In the genomic region with DNA sequence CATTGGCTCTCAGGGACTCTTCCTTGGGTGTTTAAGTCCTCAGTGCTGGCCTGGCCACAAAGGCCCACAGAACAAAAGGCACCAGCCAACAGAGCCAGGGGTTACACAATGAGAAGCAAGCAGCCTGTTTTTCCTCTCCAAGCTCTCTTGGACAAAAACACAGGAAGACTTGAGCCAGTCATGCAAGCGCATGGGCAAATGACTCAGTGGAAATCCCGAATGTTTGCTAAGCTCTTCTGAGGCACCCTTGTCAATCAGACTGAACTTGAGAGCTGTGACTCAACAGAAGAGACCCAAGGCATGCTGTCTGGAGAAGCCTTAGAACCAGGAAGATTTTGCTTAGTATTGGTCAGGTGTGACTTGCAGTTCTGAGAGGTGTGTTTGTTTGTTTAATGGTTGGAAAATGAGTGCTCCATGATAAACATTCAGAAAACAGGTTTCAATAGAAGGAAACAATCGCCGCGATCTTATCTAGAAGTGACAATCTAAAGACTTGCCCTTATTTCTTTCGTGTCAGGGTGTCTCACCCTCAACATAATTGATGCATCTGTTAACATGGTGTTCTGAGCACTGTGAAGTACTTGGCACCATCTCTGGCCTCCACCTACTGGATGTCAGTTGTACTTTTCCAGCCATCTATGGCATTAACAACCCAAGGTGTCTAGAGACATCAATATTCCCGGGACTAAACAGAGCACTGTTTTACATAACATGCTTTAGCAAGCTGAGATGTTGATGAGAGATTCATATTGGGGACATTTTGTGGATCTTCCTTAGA, we compare ENCODE assay signal across 16 mouse cellular contexts.
DNase-seq lines count a peak whose midpoint lies in the region; ATAC-seq and TF ChIP-seq lines count a peak whose summit lies in the region.
"Had no signal": no experiment of that assay in that cellular context is flagged by ENCODE, and none has a peak within 500 bp of the region (broad histone marks: within the 10 kb centered on the region; RNA-seq: fewer than 3 reads in every experiment).

No protein-coding gene starts in this region.

- H3K4me2 ChIP-seq in embryonic facial prominence, embryonic 14.5 days (ENCODE audit: low read depth, low read length): no peak overlapping the region
- H3K4me2 ChIP-seq in lung, embryonic 16.5 days (ENCODE audit: low read depth, low read length): no peak overlapping the region
- H3K4me2 ChIP-seq: forebrain, embryonic 15.5 days; midbrain, embryonic 15.5 days; neural tube, embryonic 12.5 days had no signal

- no peaks in the 10 kb centered on the region for H3K9me3 ChIP-seq in embryonic facial prominence, embryonic 14.5 days (ENCODE audit: control insufficient read depth, low read length)
- H3K9me3 ChIP-seq in embryonic facial prominence, embryonic 10.5 days: no peaks in the 10 kb centered on the region
- no peaks in the 10 kb centered on the region for H3K9me3 ChIP-seq in lung, embryonic 16.5 days (ENCODE audit: control insufficient read depth, low read length)
- no peaks in the 10 kb centered on the region for H3K9me3 ChIP-seq in limb, embryonic 10.5 days (replicated peaks)
- H3K9me3 ChIP-seq: forebrain, embryonic 15.5 days; midbrain, embryonic 15.5 days; neural tube, embryonic 12.5 days had no signal

- no peak overlapping the region for H3K9ac ChIP-seq in embryonic facial prominence, embryonic 14.5 days (ENCODE audit: low read depth, low read length)
- H3K9ac ChIP-seq in lung, embryonic 16.5 days (ENCODE audit: low read length): no peak overlapping the region
- H3K9ac ChIP-seq: forebrain, embryonic 15.5 days; liver, postnatal 0 days; midbrain, embryonic 15.5 days; neural tube, embryonic 12.5 days had no signal

- peak; percentile 19 for DNase-seq in embryonic facial prominence, embryonic 14.5 days (ENCODE audit: low spot score)
- DNase-seq in embryonic facial prominence, embryonic 10.5 days (ENCODE audit: low spot score): no peak
- peak; percentile 71 for DNase-seq in 3134 (ENCODE audit: extremely low read depth, insufficient read length, low spot score)
- DNase-seq in spleen, adult 12 weeks (ENCODE audit: low spot score): no peak
- DNase-seq in limb, embryonic 10.5 days (ENCODE audit: low spot score): no peak
- DNase-seq in left cerebral cortex, adult 8-10 months (ENCODE audit: low spot score in 2 of 2): no peak
- DNase-seq: adrenal gland, postnatal 25 days; cerebellum, adult 9-10 months; heart, postnatal 14 days; liver, postnatal 0 days had no signal

- ATAC-seq in embryonic facial prominence, embryonic 14.5 days (ENCODE audit: low read depth): no peak
- peak; percentile 65 for ATAC-seq in lung, embryonic 16.5 days (ENCODE audit: low read depth)
- ATAC-seq: forebrain, embryonic 15.5 days; hindbrain, postnatal 0 days; liver, postnatal 0 days; midbrain, embryonic 15.5 days had no signal

- H3K4me3 ChIP-seq in embryonic facial prominence, embryonic 14.5 days (ENCODE audit: low read depth, low read length): no peak overlapping the region
- no peak overlapping the region for H3K4me3 ChIP-seq in embryonic facial prominence, embryonic 10.5 days
- H3K4me3 ChIP-seq in bone marrow macrophage, adult 2 months (ENCODE audit: insufficient read depth, low read length): no peak overlapping the region
- H3K4me3 ChIP-seq in lung, embryonic 16.5 days (ENCODE audit: low read length): no peak overlapping the region
- H3K4me3 ChIP-seq in limb, embryonic 10.5 days: no peak overlapping the region
- H3K4me3 ChIP-seq: forebrain, embryonic 15.5 days; midbrain, embryonic 15.5 days; neural tube, embryonic 12.5 days had no signal

- no peaks in the 10 kb centered on the region for H3K4me1 ChIP-seq in embryonic facial prominence, embryonic 14.5 days (ENCODE audit: control insufficient read depth, insufficient read depth, low read length)
- H3K4me1 ChIP-seq in embryonic facial prominence, embryonic 10.5 days: no peaks in the 10 kb centered on the region
- peaks cover 18% of the 10 kb centered on the region for H3K4me1 ChIP-seq in bone marrow macrophage, adult 2 months (ENCODE audit: control insufficient read depth, insufficient read depth, low read length)
- H3K4me1 ChIP-seq in lung, embryonic 16.5 days (replicated peaks; ENCODE audit: control insufficient read depth, insufficient read depth, low read length): no peaks in the 10 kb centered on the region
- H3K4me1 ChIP-seq in limb, embryonic 10.5 days: no peaks in the 10 kb centered on the region
- H3K4me1 ChIP-seq: forebrain, embryonic 15.5 days; midbrain, embryonic 15.5 days; neural tube, embryonic 12.5 days had no signal

- TF ChIP-seq CTCF in bone marrow macrophage, adult 2 months (IDR thresholded peaks at IDR 0.05; ENCODE audit: low read depth, low read length): no peak

- no peak for TF ChIP-seq POLR2A in bone marrow macrophage, adult 2 months (IDR thresholded peaks at IDR 0.05; ENCODE audit: borderline replicate concordance, low read depth, low read length)

- 83% methylated on average over 7 of the region's 7 CpGs for WGBS in embryonic facial prominence, embryonic 14.5 days
- 88% methylated on average over 7 of the region's 7 CpGs for WGBS in embryonic facial prominence, embryonic 10.5 days
- 62% methylated on average over 7 of the region's 7 CpGs for WGBS in lung, embryonic 16.5 days
- WGBS in limb, embryonic 10.5 days: 93% methylated on average over 7 of the region's 7 CpGs

- H3K36me3 ChIP-seq in embryonic facial prominence, embryonic 14.5 days (ENCODE audit: control insufficient read depth, insufficient read depth, low read length): no peaks in the 10 kb centered on the region
- no peaks in the 10 kb centered on the region for H3K36me3 ChIP-seq in embryonic facial prominence, embryonic 10.5 days (replicated peaks)
- no peaks in the 10 kb centered on the region for H3K36me3 ChIP-seq in lung, embryonic 16.5 days (ENCODE audit: control insufficient read depth, insufficient read depth, low read length)
- H3K36me3 ChIP-seq in limb, embryonic 10.5 days: no peaks in the 10 kb centered on the region
- H3K36me3 ChIP-seq: forebrain, embryonic 15.5 days; midbrain, embryonic 15.5 days; neural tube, embryonic 12.5 days had no signal

- H3K27me3 ChIP-seq in embryonic facial prominence, embryonic 14.5 days (replicated peaks; ENCODE audit: control insufficient read depth, insufficient read depth, low read length): no peaks in the 10 kb centered on the region
- H3K27me3 ChIP-seq in embryonic facial prominence, embryonic 10.5 days (replicated peaks; ENCODE audit: low read depth, poor library complexity, severe bottlenecking): no peaks in the 10 kb centered on the region
- no peaks in the 10 kb centered on the region for H3K27me3 ChIP-seq in lung, embryonic 16.5 days (ENCODE audit: control insufficient read depth, insufficient read depth, low read depth, low read length)
- no peaks in the 10 kb centered on the region for H3K27me3 ChIP-seq in limb, embryonic 10.5 days (ENCODE audit: low read depth, poor library complexity, severe bottlenecking)
- H3K27me3 ChIP-seq: forebrain, embryonic 15.5 days; midbrain, embryonic 15.5 days; neural tube, embryonic 12.5 days had no signal

- no peak overlapping the region for H3K27ac ChIP-seq in embryonic facial prominence, embryonic 14.5 days (replicated peaks; ENCODE audit: low read depth, low read length)
- H3K27ac ChIP-seq in embryonic facial prominence, embryonic 10.5 days (replicated peaks): no peak overlapping the region
- H3K27ac ChIP-seq in bone marrow macrophage, adult 2 months (ENCODE audit: insufficient read depth, low read depth, low read length): peak overlapping the region; percentile 73
- no peak overlapping the region; the same call in 1 of the 2 replicates for H3K27ac ChIP-seq in lung, embryonic 16.5 days (ENCODE audit: low read length)
- H3K27ac ChIP-seq in limb, embryonic 10.5 days: no peak overlapping the region
- H3K27ac ChIP-seq: forebrain, embryonic 15.5 days; hindbrain, postnatal 0 days; midbrain, embryonic 15.5 days; neural tube, embryonic 12.5 days had no signal

Comparison
In these comparisons a context has a peak if more than half of its experiments do, and no peak if none do; other contexts are left out.
1. DNase-seq: peak in embryonic facial prominence, embryonic 14.5 days (single experiment) and 3134 (single experiment); none in embryonic facial prominence, embryonic 10.5 days (single experiment), spleen, adult 12 weeks (single experiment), limb, embryonic 10.5 days (single experiment) and left cerebral cortex, adult 8-10 months (0 of 2).